11 mouse cellular contexts compared by ENCODE assay signal in the genomic region with DNA sequence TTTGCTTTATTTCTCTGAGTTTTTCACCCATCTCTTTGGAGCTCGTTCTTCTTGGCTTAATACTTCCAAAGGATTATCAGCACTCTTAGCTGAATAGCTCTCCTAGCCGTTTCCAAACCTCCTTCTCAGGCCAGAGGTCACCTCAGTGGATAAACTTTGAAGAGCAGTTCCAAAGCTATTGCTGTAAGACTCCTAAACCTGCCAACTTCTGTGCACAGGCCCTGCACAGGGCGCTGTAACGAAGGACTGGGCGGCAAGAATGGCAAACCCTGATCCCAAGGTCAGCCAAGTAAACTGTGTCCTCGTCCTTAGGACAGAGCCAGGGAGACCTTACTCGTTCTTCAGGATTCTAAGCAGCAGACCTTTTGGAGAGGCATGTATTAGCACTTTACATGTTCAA. TPM values are rescaled to one million over a fixed set of nuclear protein-coding genes. Genes with fewer than 3 reads are reported as not detected.
DNase-seq lines count a peak whose midpoint lies in the region; ATAC-seq and TF ChIP-seq lines count a peak whose summit lies in the region.
"Had no signal": no experiment of that assay in that cellular context is flagged by ENCODE, and none has a peak within 500 bp of the region (broad histone marks: within the 10 kb centered on the region; RNA-seq: fewer than 3 reads in every experiment).

No protein-coding gene starts in this region.

- peak overlapping the region; percentile 51; the same call in 1 of the 2 replicates for H3K27ac ChIP-seq in testis, adult 2 months (ENCODE audit: control insufficient read depth, insufficient read depth, low read depth, low read length)
- H3K27ac ChIP-seq in stomach, embryonic 16.5 days (ENCODE audit: low read length): 0 out of 2 replicates have a peak overlapping the region, but pooled peaks have one; percentile 3
- no peak overlapping the region for H3K27ac ChIP-seq in forebrain, embryonic 15.5 days (replicated peaks)
- H3K27ac ChIP-seq: limb, embryonic 10.5 days; neural tube, embryonic 12.5 days had no signal

- H3K9ac ChIP-seq in stomach, embryonic 16.5 days (ENCODE audit: low read length): no peak overlapping the region
- no peak overlapping the region for H3K9ac ChIP-seq in forebrain, embryonic 15.5 days (replicated peaks)
- H3K9ac ChIP-seq: neural tube, embryonic 12.5 days had no signal

- H3K36me3 ChIP-seq in testis, adult 2 months (ENCODE audit: control insufficient read depth, insufficient read depth, low read length): peaks cover 2% of the 10 kb centered on the region
- 0 out of 2 replicates have a peak, but pooled peaks cover 4% of the 10 kb centered on the region for H3K36me3 ChIP-seq in stomach, embryonic 16.5 days (ENCODE audit: control insufficient read depth, insufficient read depth, low read length)
- peaks cover 11% of the 10 kb centered on the region for H3K36me3 ChIP-seq in forebrain, embryonic 15.5 days

- no peaks in the 10 kb centered on the region for H3K27me3 ChIP-seq in testis, adult 2 months (ENCODE audit: control insufficient read depth, insufficient read depth, low read length)
- H3K27me3 ChIP-seq in stomach, embryonic 16.5 days (ENCODE audit: control insufficient read depth, insufficient read depth, low read length): no peaks in the 10 kb centered on the region
- H3K27me3 ChIP-seq in forebrain, embryonic 15.5 days: no peaks in the 10 kb centered on the region
- H3K27me3 ChIP-seq: neural tube, embryonic 12.5 days had no signal

- H3K4me2 ChIP-seq in stomach, embryonic 16.5 days (ENCODE audit: low read depth, low read length): no peak overlapping the region
- no peak overlapping the region for H3K4me2 ChIP-seq in forebrain, embryonic 15.5 days (replicated peaks)
- H3K4me2 ChIP-seq: neural tube, embryonic 12.5 days had no signal

- 48% methylated on average over 7 of the region's 7 CpGs for WGBS in stomach, embryonic 16.5 days
- WGBS in forebrain, embryonic 15.5 days: 50% methylated on average over 7 of the region's 7 CpGs

- ATAC-seq in stomach, embryonic 16.5 days (ENCODE audit: insufficient read depth, low FRiP score): no peak
- ATAC-seq in forebrain, embryonic 15.5 days (replicated peaks): no peak

- no peaks in the 10 kb centered on the region for H3K9me3 ChIP-seq in stomach, embryonic 16.5 days (replicated peaks; ENCODE audit: control insufficient read depth, low read length)
- no peaks in the 10 kb centered on the region for H3K9me3 ChIP-seq in forebrain, embryonic 15.5 days
- H3K9me3 ChIP-seq: G1E; limb, embryonic 10.5 days; neural tube, embryonic 12.5 days had no signal

- no peak for TF ChIP-seq POLR2A in testis, adult 2 months (IDR thresholded peaks at IDR 0.05; ENCODE audit: control insufficient read depth, low read depth, low read length)

- no peak for DNase-seq in testis, postnatal 14 days (ENCODE audit: low spot score)
- peak; percentile 46 to 63 for DNase-seq in heart, adult 9 months (ENCODE audit: low spot score in 2 of 2)
- peak; percentile 80 for DNase-seq in kidney, adult 9 months
- DNase-seq in neural tube, embryonic 10.5 days (ENCODE audit: extremely low spot score, low spot score): no peak
- DNase-seq in urinary bladder, postnatal 4 days (ENCODE audit: low spot score in 2 of 2): no peak

- no peak for TF ChIP-seq CTCF in testis, adult 2 months (IDR thresholded peaks at IDR 0.05; ENCODE audit: control insufficient read depth, insufficient read depth, insufficient replicate concordance, low read depth, low read length)

- no peak overlapping the region for H3K4me3 ChIP-seq in testis, adult 2 months (ENCODE audit: control insufficient read depth, low read depth, low read length)
- H3K4me3 ChIP-seq in stomach, embryonic 16.5 days (replicated peaks; ENCODE audit: low read length): no peak overlapping the region
- no peak overlapping the region for H3K4me3 ChIP-seq in forebrain, embryonic 15.5 days
- H3K4me3 ChIP-seq: limb, embryonic 10.5 days; neural tube, embryonic 12.5 days had no signal

- H3K4me1 ChIP-seq in testis, adult 2 months (ENCODE audit: control insufficient read depth, insufficient read depth, low read length): peaks cover 4% of the 10 kb centered on the region; the same call in 1 of the 2 replicates
- H3K4me1 ChIP-seq in stomach, embryonic 16.5 days (ENCODE audit: control insufficient read depth, insufficient read depth, low read length): peaks cover 32% of the 10 kb centered on the region
- H3K4me1 ChIP-seq in forebrain, embryonic 15.5 days: peaks cover 45% of the 10 kb centered on the region

RNA-seq across cellular contexts. Expression of a gene that starts 6.0 kb away (rescaled TPM):
- polyA plus RNA-seq in testis, adult 2 months (2012; rRNA removed): 415 and 469 TPM in 2 replicates
- 89.3 and 91.0 TPM in 2 replicates for polyA plus RNA-seq in stomach, embryonic 16.5 days (2015; fragmentation: Nextera tagmentation; extraction: Ambion mirVana)
- 92.1 and 96.7 TPM in 2 replicates for polyA plus RNA-seq in forebrain, embryonic 15.5 days (2015; fragmentation: Nextera tagmentation; extraction: Ambion mirVana)

RNA-seq across cellular contexts. Expression of a gene that starts 46.7 kb away (rescaled TPM):
- 1.5 and 1.6 TPM in 2 replicates for polyA plus RNA-seq in testis, adult 2 months (2012; rRNA removed)
- 7.6 and 12.7 TPM in 2 replicates for polyA plus RNA-seq in stomach, embryonic 16.5 days (2015; fragmentation: Nextera tagmentation; extraction: Ambion mirVana)
- polyA plus RNA-seq in forebrain, embryonic 15.5 days (2015; fragmentation: Nextera tagmentation; extraction: Ambion mirVana): 0.34 and 0.59 TPM in 2 replicates

Comparison
In these comparisons a context has a peak if more than half of its experiments do, and no peak if none do; other contexts are left out.
1. DNase-seq: peak in heart, adult 9 months (2 of 2) and kidney, adult 9 months (single experiment); none in testis, postnatal 14 days (single experiment), neural tube, embryonic 10.5 days (single experiment) and urinary bladder, postnatal 4 days (0 of 2).